Mouse (Mus musculus): ENCODE results near the gene Fscn3. TPM values are rescaled to one million over a fixed set of nuclear protein-coding genes. Genes with fewer than 3 reads are reported as not detected.
A peak's percentile ranks its signal among the peaks of the same experiment; 100 is the strongest.

The Fscn3 gene
- polyA plus RNA-seq (2015; fragmentation: Nextera tagmentation; extraction: Ambion mirVana) = not detected in 2 replicates

DNA sequence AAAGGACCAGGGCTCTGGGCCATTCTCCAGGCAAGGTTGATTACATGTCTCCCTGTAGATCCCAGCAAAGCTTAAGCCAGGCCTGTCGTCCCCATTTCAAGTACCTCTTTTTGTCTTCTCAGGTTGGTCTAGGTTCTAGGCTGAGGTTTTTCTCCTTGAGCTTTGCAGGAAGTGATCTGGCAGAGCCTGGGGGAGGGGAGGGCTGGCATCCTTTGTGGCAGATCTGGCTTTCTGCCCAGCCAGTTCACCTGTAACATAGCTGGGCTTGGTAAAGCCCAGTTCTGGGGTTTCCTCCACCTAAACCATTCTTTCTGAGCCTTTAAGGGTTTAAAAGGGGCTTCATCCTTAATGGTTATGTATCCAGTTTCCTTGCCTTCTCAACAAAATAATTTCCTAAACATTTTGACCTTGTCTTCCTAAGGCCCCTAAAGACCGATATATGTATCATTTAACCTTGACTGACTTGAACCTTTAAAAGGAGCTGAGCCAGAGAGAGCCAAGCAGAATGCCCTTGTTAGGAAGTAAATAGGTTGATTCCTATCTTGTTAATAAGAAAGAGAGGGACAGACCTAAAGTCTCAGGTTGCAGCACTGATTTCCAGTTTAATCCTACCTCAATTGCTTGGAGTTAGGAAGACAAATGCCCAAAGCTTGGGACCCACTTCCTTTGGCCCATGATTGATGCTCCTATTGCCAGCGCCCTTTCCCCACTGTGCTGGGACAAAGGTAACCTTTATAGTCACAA, at the start of gene Fscn3:
Gene Fscn3 (plus strand): TSS at position 694 of the 744 bp plus-strand sequence.
- Histone ChIP-seq H3K4me3 (replicated peaks; ENCODE audit: low read length) (no peak within 1 kb of the TSS), H3K4me1 (replicated peaks; ENCODE audit: control insufficient read depth, insufficient read depth, low read length) (peaks cover 12% of the 10 kb centered on the region), H3K36me3 (ENCODE audit: control insufficient read depth, insufficient read depth) (no peaks in the 10 kb centered on the region), H3K4me2 (ENCODE audit: low read length) (no peak within 1 kb of the TSS), H3K9me3 (ENCODE audit: control insufficient read depth, low read length) (no peaks in the 10 kb centered on the region), H3K27me3 (replicated peaks; ENCODE audit: control insufficient read depth, insufficient read depth, low read length) (no peaks in the 10 kb centered on the region), H3K27ac (ENCODE audit: low read length) (no peak within 1 kb of the TSS), H3K9ac (replicated peaks; ENCODE audit: low read depth, low read length) (no peak within 1 kb of the TSS)
- WGBS = 75% methylated on average over 3 of the region's 3 CpGs
- no peak for ATAC-seq

DNA sequence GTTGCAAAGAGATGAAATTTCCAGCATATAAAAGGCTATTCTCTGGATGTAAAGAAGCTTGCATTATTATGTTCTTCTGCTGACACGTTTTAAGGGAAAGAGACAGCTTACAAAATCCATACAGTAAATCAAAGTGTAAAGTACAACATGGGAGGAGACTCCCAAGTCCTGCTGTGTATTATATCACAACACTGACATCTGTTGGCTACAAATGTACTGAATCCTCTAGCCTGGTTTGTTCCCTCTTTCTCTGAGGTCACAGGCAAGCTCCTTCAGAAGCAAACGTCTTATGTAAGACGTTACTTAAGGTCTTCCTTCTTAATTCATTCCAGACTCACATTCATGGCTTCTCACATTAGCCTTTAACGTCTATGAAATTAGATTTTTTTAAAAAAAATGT, 45.6 kb upstream of the Fscn3 start:
- no peaks in the 10 kb centered on the region for H3K36me3 ChIP-seq (ENCODE audit: control insufficient read depth, insufficient read depth)
- ATAC-seq = no peak
- H3K27me3 ChIP-seq (replicated peaks; ENCODE audit: control insufficient read depth, insufficient read depth, low read length) = no peaks in the 10 kb centered on the region
- H3K27ac ChIP-seq (ENCODE audit: low read length) = no peak overlapping the region
- no peak overlapping the region for H3K9ac ChIP-seq (replicated peaks; ENCODE audit: low read depth, low read length)
- no peak overlapping the region for H3K4me3 ChIP-seq (replicated peaks; ENCODE audit: low read length)
- no peak overlapping the region for H3K4me2 ChIP-seq (ENCODE audit: low read length)
- WGBS = 65% methylated on average over 4 of the region's 4 CpGs
- no peaks in the 10 kb centered on the region for H3K4me1 ChIP-seq (replicated peaks; ENCODE audit: control insufficient read depth, insufficient read depth, low read length)
- no peaks in the 10 kb centered on the region for H3K9me3 ChIP-seq (ENCODE audit: control insufficient read depth, low read length)

DNA sequence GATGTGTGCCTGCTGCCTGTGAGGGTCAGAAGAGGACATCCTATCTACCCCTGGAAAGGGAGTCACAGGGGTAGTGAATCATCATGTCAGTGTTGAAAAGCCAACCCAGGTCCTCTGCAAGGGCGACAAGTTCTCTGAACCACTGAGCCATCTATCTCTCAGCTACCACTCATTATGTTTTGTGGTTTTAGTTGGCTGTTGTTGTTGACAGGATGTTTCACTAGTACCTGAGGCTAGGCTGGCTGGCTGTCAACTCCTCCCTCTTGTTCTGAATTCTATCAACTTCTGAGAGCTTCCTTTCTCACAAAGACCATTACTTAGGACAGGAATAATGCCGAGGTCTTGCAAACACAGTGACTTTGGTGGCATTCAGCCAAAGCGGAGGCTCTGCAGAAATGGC, 42.4 kb upstream of the Fscn3 start:
- no peaks in the 10 kb centered on the region for H3K36me3 ChIP-seq (ENCODE audit: control insufficient read depth, insufficient read depth)
- H3K4me3 ChIP-seq (replicated peaks; ENCODE audit: low read length) = no peak overlapping the region
- 88% methylated on average over 3 of the region's 3 CpGs for WGBS
- H3K27me3 ChIP-seq (replicated peaks; ENCODE audit: control insufficient read depth, insufficient read depth, low read length) = no peaks in the 10 kb centered on the region
- ATAC-seq = no peak
- no peak overlapping the region for H3K27ac ChIP-seq (ENCODE audit: low read length)
- H3K4me1 ChIP-seq (replicated peaks; ENCODE audit: control insufficient read depth, insufficient read depth, low read length) = no peaks in the 10 kb centered on the region
- no peaks in the 10 kb centered on the region for H3K9me3 ChIP-seq (ENCODE audit: control insufficient read depth, low read length)
- no peak overlapping the region for H3K4me2 ChIP-seq (ENCODE audit: low read length)
- no peak overlapping the region for H3K9ac ChIP-seq (replicated peaks; ENCODE audit: low read depth, low read length)

DNA sequence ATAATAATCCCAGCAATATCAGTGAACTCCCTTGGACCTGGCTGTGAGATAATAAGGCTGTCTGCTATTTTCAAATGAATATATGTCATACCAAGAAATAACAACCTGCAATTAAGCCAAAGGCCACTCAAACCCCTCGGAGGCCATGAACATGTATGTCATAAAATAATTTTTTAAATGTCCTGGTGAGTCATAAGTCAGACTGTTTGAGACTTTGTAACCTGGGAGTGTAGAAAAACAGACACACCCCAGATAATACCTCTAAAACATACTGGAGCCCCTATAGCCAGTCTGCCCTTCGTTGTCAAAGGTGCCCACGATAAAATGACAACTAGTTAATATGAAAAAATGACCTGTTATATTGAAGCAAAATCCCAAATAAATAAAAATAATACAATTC, 38.6 kb upstream of the Fscn3 start:
- Histone ChIP-seq H3K4me1 (replicated peaks; ENCODE audit: control insufficient read depth, insufficient read depth, low read length) (no peaks in the 10 kb centered on the region), H3K27me3 (replicated peaks; ENCODE audit: control insufficient read depth, insufficient read depth, low read length) (no peaks in the 10 kb centered on the region), H3K27ac (ENCODE audit: low read length) (no peak overlapping the region), H3K4me2 (ENCODE audit: low read length) (no peak overlapping the region), H3K4me3 (replicated peaks; ENCODE audit: low read length) (no peak overlapping the region), H3K9ac (replicated peaks; ENCODE audit: low read depth, low read length) (no peak overlapping the region), H3K9me3 (ENCODE audit: control insufficient read depth, low read length) (no peaks in the 10 kb centered on the region), H3K36me3 (ENCODE audit: control insufficient read depth, insufficient read depth) (no peaks in the 10 kb centered on the region)
- no peak for ATAC-seq
- WGBS = 95% methylated on average over 3 of the region's 3 CpGs

DNA sequence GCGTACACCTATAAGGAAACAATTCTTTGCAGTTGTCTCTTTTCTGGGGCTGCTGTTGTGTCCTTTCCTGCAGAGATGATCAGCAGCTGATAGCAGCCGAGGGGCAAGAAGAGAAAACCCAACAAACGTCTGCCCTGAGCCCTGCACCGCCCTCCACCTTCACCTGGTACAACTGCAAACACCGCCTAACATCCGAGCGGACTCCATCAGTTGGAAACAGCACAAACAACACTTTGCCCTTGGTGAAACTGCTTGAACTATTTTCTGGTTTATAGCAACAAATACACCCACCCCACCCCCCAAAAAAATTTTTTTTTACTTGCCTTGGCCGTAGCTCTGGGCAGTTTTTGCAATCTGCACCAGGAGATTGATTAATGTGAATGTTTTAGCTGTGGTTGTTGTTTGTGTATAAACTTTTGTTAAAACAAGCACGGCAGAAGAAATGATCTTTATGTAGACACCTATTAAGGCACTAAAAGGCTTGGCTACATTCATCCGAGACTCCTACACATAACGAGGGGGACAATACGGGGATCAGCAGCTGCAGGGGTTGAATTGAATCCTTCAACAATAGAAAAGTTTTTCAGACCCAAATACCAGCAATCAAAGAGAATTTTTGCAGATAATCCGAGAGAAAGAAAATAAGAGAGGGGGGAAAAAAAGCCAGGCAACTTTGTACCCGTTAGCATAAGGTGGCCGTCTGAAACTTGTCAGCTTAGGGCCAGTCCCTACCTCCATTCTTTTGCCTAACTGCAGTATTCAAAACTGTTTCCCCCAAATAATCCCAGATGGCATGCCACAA, 31.3 kb upstream of the Fscn3 start:
- Histone ChIP-seq H3K4me2 (ENCODE audit: low read length) (peak overlapping the region; percentile 86), H3K36me3 (ENCODE audit: control insufficient read depth, insufficient read depth) (no peaks in the 10 kb centered on the region), H3K27me3 (replicated peaks; ENCODE audit: control insufficient read depth, insufficient read depth, low read length) (peaks cover 4% of the 10 kb centered on the region; the same call in 1 of the 2 replicates), H3K9me3 (ENCODE audit: control insufficient read depth, low read length) (peaks cover 4% of the 10 kb centered on the region; the same call in 1 of the 2 replicates), H3K4me3 (replicated peaks; ENCODE audit: low read length) (peak overlapping the region; percentile 46), H3K27ac (ENCODE audit: low read length) (no peak overlapping the region), H3K9ac (replicated peaks; ENCODE audit: low read depth, low read length) (no peak overlapping the region), H3K4me1 (replicated peaks; ENCODE audit: control insufficient read depth, insufficient read depth, low read length) (peaks cover 7% of the 10 kb centered on the region)
- ATAC-seq = peak; percentile 68
- WGBS = 6% methylated on average over 15 of the region's 15 CpGs

DNA sequence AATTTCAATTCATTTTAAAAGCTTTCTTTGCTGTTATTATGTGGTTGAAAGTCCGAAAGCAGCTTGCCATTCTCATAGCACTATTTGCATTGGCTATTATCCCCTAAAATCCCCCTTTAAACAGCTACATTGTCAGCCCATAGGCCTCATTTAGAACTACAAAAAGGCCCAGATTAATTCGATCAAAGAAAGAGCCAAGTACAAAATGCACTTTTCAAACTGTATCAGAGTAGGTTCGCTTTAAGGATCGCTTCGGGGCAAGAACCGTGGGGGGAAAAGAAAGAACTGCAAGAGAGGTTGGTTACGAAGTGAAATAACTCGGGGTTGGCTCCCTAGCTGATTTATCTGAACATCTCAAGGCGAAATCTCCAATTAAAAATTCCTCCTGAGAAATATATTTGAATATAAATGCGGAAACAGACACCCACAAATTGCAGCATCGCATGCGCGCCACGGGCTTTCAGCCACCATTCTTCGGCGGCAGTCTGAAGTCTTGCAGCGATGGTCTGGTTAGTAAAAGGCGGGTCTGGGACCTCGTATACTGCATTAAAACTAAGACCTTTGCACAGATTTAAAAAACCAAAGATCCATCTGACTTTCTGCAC, 30.6 kb upstream of the Fscn3 start:
- H3K36me3 ChIP-seq (ENCODE audit: control insufficient read depth, insufficient read depth) = no peaks in the 10 kb centered on the region
- H3K4me3 ChIP-seq (replicated peaks; ENCODE audit: low read length) = peak overlapping the region; percentile 46
- under 1% methylated on average over 19 of the region's 19 CpGs for WGBS
- H3K27ac ChIP-seq (ENCODE audit: low read length) = peak overlapping the region; percentile 41; the same call in 1 of the 2 replicates
- peaks cover 7% of the 10 kb centered on the region for H3K4me1 ChIP-seq (replicated peaks; ENCODE audit: control insufficient read depth, insufficient read depth, low read length)
- peak; percentile 70 for ATAC-seq
- H3K4me2 ChIP-seq (ENCODE audit: low read length) = peak overlapping the region; percentile 86
- peak overlapping the region; percentile 68; the same call in 1 of the 2 replicates for H3K9ac ChIP-seq (replicated peaks; ENCODE audit: low read depth, low read length)
- peaks cover 4% of the 10 kb centered on the region; the same call in 1 of the 2 replicates for H3K9me3 ChIP-seq (ENCODE audit: control insufficient read depth, low read length)
- H3K27me3 ChIP-seq (replicated peaks; ENCODE audit: control insufficient read depth, insufficient read depth, low read length) = peaks cover 4% of the 10 kb centered on the region; the same call in 1 of the 2 replicates

DNA sequence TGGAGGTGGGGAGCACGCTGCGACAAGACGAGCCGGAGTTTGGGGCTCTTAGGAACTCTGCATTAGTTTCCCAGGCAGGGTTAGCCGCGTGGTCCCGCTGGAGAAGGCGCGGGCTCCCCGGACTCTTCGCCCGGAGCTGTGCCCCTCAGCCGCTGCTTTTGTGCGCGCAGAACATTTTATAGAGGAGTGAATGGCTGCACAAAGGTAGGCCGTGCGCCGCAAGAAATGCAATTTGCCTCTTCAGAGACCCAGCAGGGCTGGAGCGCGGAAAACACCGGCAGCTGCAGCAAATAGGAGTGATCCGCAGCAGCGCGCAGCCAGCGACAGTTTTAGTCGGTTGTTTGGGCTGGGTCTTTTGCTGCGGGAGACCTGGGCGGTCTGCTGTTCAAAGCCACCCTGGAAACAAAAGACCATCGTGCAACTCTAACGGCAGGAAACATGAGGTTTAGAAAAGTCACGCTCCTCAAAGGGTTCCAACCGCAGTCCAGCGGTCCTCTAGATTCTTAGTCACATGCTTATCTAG, 29.8 kb upstream of the Fscn3 start, which contains the start of gene Zfp800:
Gene Zfp800 (minus strand): TSS at position 325 of the 523 bp plus-strand sequence.
- H3K27ac ChIP-seq (ENCODE audit: low read length) = peak within 1 kb of the TSS; percentile 68
- no peaks in the 10 kb centered on the region for H3K36me3 ChIP-seq (ENCODE audit: control insufficient read depth, insufficient read depth)
- peak within 1 kb of the TSS; percentile 46 for H3K4me3 ChIP-seq (replicated peaks; ENCODE audit: low read length)
- H3K4me2 ChIP-seq (ENCODE audit: low read length) = peak within 1 kb of the TSS; percentile 86
- peaks cover 7% of the 10 kb centered on the region for H3K4me1 ChIP-seq (replicated peaks; ENCODE audit: control insufficient read depth, insufficient read depth, low read length)
- under 1% methylated on average over 33 of the region's 33 CpGs for WGBS
- H3K9me3 ChIP-seq (ENCODE audit: control insufficient read depth, low read length) = peaks cover 4% of the 10 kb centered on the region; the same call in 1 of the 2 replicates
- peaks cover 4% of the 10 kb centered on the region; the same call in 1 of the 2 replicates for H3K27me3 ChIP-seq (replicated peaks; ENCODE audit: control insufficient read depth, insufficient read depth, low read length)
- peak within 1 kb of the TSS; percentile 68 for H3K9ac ChIP-seq (replicated peaks; ENCODE audit: low read depth, low read length)
- ATAC-seq = peak; percentile 68

DNA sequence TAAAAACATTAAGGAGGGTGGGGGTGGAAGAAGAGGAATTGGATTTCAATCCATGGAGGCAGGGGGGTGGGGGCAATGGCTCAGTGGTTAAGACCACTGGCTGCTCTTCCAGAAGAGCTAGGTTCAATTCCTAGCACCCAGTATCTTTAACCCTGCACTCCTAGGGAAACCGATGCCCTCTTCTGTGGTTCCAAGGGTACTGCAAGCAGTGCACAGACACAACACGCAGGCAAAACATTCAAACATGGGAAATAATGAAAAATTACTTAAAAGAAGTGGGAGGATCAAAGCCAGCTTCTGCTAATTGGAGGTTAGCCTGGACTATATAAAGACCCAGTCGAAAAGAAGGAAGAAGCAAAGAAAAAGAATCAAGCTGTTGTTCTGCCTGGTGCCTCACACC, 28.9 kb upstream of the Fscn3 start:
- H3K4me1 ChIP-seq (replicated peaks; ENCODE audit: control insufficient read depth, insufficient read depth, low read length) = peaks cover 7% of the 10 kb centered on the region
- no peak overlapping the region for H3K9ac ChIP-seq (replicated peaks; ENCODE audit: low read depth, low read length)
- H3K4me2 ChIP-seq (ENCODE audit: low read length) = no peak overlapping the region
- peaks cover 4% of the 10 kb centered on the region; the same call in 1 of the 2 replicates for H3K27me3 ChIP-seq (replicated peaks; ENCODE audit: control insufficient read depth, insufficient read depth, low read length)
- ATAC-seq = no peak
- H3K36me3 ChIP-seq (ENCODE audit: control insufficient read depth, insufficient read depth) = no peaks in the 10 kb centered on the region
- H3K27ac ChIP-seq (ENCODE audit: low read length) = no peak overlapping the region
- WGBS = 78% methylated on average over 3 of the region's 3 CpGs
- H3K9me3 ChIP-seq (ENCODE audit: control insufficient read depth, low read length) = peaks cover 4% of the 10 kb centered on the region; the same call in 1 of the 2 replicates
- H3K4me3 ChIP-seq (replicated peaks; ENCODE audit: low read length) = no peak overlapping the region
